ENCODE assay signal across 14 mouse cellular contexts in the genomic region with DNA sequence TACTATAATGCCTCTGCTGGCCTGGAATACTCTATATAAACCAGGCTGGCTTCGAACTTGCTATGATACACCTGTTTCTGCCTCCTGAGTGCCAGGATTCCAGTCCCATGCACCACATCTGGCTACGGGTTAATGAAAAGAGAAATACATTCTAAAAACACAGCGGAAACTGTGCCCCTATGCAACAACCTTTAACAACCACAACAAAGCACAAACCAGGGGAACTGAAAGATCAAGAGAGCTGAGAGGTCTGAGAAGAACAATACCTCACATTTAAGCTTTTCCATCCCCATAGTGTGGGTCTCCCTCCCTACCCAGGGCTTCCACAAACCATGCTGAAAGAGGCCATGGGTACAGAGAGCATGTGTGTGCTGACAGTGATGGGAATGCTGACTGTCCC.
"Had no signal": no experiment of that assay in that cellular context is flagged by ENCODE, and none has a peak within 500 bp of the region (broad histone marks: within the 10 kb centered on the region; RNA-seq: fewer than 3 reads in every experiment).

No protein-coding gene starts in this region.

- H3K36me3 ChIP-seq: limb, embryonic 10.5 days; liver, embryonic 15.5 days; midbrain, embryonic 15.5 days; stomach, embryonic 15.5 days had no signal

- H3K4me3 ChIP-seq: limb, embryonic 10.5 days; liver, embryonic 15.5 days; midbrain, embryonic 15.5 days; stomach, embryonic 15.5 days had no signal

- H3K27me3 ChIP-seq: liver, embryonic 15.5 days; midbrain, embryonic 15.5 days; stomach, embryonic 15.5 days had no signal

- H3K27ac ChIP-seq: kidney, postnatal 0 days; limb, embryonic 10.5 days; liver, embryonic 15.5 days; midbrain, embryonic 15.5 days; stomach, embryonic 15.5 days had no signal

- H3K9ac ChIP-seq: liver, embryonic 15.5 days; midbrain, embryonic 15.5 days; stomach, embryonic 15.5 days had no signal

- H3K4me2 ChIP-seq: liver, embryonic 11.5 days; liver, embryonic 15.5 days; midbrain, embryonic 15.5 days; stomach, embryonic 15.5 days had no signal

- DNase-seq: kidney, adult 8-10 months; kidney, postnatal 36 days; lung, adult 2 months; lung, postnatal 10 days; lung, postnatal 4 days; right cerebral cortex, postnatal 14 days had no signal

- H3K4me1 ChIP-seq: limb, embryonic 10.5 days; liver, embryonic 15.5 days; midbrain, embryonic 15.5 days; stomach, embryonic 15.5 days had no signal

- ATAC-seq: inflammation-experienced regulatory T-cells, adult 6 months; intestine, postnatal 0 days; midbrain, embryonic 15.5 days had no signal

- H3K9me3 ChIP-seq: limb, embryonic 10.5 days; liver, embryonic 15.5 days; midbrain, embryonic 15.5 days; stomach, embryonic 15.5 days had no signal
